Mouse (Mus musculus): ENCODE measurements at regions not wholly inside any gene's neighbourhood (a gene's known extent, or its start where the extent isn't known, plus 50 kb on each side); places are given as distances from the start of the nearest gene placed in this dataset.
A peak's percentile ranks its signal among the peaks of the same experiment; 100 is the strongest.

DNA sequence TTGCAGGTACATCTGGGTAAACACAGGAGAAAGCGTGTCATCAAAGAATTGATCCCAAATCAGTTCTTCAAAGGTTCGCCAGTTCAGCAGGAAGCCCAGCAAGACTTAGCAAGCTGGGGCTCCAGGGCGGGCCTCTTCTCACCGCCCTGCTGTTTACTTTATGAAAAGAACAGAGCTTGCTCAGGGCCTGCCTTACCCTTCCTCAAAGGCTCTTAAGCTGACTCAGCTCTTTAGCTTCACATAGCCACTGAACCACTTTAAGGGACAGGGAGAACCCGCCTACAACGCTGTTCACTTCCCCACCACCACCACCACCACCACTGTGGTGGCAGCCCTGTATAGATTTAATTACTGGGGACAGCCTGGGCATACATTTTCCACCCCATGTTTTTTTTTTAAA is 148.5 kb downstream of the Clic5 start:
- ATAC-seq (ENCODE audit: poor library complexity, severe bottlenecking), result no peak

DNA sequence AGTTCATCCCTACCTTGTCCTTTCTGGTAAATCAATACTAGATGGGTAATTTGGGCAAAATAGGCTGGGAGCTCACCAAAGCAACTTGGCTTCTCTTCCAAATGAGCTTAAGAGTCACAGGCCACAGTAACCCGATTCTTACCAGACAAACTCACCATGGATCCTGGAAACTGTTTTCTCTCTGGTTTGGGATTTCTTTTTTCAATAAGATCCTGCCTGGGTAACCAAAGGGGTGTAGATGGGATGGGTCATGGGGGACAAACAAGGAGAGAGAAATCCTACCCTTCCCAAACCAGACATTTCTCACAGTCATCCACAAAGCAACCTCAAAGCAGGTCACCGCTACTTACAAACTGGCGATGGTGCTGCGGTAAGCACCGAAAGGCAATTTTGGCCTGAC is 148.9 kb downstream of the Clic5 start:
- ATAC-seq (ENCODE audit: poor library complexity, severe bottlenecking), result no peak

DNA sequence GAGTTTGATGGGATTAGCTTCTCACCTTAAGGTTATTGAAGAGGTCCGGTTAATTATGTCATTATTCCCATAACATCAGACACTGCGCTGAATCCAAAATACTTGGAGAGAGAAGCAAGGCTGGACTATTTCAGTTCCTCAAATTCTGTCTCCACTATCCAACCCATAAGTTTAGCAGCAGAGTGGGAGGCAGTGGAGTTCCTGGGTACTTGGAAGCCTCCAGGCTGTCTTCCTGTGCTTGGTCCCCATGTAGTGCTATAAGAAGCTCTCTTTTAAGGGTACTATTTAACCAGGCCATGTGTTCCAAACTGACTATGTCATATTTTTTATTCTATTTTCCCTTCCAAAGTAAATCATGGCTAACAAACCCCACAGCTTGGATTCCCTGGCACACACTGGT is 156.2 kb downstream of the Clic5 start:
- no peak for ATAC-seq (ENCODE audit: poor library complexity, severe bottlenecking)

DNA sequence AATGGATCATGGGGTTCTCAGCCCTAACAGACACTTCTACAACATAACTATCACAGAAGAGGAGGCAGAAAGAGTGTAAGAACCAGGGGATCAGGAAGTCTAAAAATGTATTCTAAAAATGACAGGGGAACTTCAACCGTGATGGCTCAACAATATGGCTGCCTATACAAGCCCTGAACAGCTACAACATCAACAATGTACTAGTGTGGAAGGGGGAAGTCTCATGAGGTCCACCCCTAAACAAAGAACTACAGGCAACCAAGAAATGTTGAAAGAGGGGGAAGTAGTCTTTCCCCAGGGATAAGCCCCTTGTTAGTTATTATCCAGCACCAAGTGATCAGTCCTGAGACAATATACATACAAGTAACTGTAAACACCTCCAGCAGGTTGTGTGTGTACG is 157.0 kb downstream of the Clic5 start:
- ATAC-seq (ENCODE audit: poor library complexity, severe bottlenecking), result peak; percentile 66

DNA sequence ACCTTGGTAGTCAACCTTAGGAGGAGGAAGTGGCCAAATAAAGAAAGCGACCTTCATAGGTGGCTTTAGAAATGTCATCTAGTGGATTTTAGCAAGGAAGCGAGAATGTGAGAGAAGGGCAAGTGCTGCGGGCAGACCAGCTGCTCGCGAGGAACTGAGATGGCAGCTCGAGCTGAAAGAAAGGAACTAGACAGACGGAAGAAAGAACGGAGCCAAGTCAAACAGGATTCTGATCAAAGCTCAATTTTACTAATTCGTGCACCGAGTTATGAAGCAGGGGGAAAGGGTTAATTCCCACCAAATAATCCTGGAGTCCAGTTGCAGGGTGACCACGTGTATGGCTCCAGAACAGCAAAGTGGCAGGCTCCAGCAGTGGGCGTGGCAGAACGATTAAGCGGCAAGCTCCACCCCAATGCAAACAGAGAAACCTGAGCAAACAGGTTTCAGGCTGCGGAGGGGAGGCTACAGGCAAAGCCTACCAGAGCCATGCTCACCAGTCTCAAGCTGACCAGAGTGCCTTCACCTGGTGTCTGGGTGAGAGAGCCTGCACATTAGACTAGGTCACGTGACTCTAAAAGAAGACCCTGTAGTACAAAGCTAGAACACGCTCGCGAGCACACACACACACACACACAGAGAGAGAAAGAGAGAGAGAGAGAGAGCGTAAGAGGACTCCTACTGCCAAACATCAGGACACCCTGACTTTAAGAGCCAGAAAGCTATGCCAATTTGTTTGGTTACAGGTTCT is 162.0 kb downstream of the Clic5 start:
- ATAC-seq (ENCODE audit: poor library complexity, severe bottlenecking), result no peak

DNA sequence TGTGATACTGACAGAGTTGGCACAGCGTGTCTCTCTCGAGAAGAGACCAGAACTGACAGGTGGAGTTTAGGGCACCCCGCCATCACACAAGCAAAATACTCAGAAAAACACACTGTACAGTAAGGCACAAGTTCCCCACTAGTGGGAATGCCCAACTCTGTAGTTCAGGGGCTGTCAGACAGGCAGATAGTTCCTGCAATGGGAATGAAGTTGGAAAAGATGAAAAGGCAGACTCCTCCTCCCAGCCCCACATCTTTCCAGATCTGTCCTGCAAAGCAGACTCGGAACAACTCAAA is 162.5 kb downstream of the Clic5 start:
- no peak for ATAC-seq (ENCODE audit: poor library complexity, severe bottlenecking)

DNA sequence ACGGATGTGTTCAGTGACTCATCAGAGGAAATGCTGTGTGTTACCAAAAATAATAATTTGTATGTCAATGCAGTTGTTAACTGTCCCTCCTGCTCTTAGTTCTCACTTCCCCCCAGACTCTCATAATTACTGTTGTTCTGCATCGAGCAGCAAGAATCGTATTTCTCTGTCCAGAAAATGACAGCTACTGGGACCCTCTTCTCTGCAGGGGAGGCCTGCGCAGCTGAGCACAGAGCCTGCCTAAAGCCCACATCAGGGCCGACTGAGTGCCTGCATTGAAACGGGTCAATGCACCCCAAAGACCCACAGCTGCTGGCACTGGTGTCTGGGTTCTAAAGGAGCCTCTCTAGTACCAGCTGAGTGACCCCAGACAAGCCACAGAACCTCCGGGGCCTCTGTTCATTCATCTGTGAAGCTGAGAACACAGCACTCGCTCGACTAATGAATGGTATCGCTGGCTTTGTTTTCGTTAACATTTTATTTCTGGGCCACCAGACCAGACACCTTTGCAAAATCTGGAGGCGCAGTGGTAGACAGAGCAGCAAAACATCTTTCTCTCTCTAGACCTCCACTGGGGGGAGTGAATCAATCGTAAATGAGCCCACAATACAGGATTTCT is 163.2 kb downstream of the Clic5 start:
- ATAC-seq (ENCODE audit: poor library complexity, severe bottlenecking), result peak; percentile 41

DNA sequence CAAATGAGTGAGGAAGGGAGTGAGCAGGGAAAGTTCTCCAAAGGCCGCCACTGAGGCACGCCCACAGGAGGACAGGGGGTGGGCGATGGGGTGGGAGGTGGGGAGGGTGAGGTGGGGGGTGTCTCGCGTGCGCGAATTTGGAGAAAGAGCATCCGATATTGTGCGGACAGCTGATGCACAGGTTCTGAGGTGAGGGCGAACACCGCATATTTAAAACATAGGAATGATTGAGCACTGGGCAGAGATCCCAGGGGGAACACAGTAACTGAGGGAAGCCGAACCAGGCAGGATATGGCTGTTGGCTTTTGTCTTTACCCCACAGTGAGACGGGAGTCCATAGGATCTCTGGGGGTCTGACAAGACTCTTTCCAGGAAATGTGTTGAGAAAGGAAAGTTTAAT is 163.8 kb downstream of the Clic5 start:
- ATAC-seq (ENCODE audit: poor library complexity, severe bottlenecking), result no peak

DNA sequence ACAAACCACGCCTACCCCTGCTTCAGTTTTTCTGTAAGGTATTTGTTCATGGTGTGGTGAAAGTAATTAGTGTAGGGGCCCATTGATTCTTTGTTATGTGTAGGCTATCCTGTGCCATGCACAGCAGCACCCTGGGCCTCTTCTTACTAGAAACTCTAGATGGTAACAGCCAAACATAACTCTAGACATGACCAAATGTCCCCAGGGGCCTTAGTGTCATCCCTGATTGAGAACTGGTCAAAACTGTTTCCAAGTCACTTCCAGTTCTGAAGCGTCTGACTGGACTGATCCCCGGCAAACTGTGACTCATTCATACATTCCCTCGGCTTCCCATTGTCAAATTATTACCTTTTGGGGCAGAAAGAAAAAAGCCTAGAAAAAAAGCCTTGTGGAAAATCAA is 174.7 kb downstream of the Clic5 start:
- ATAC-seq (ENCODE audit: poor library complexity, severe bottlenecking), result no peak

DNA sequence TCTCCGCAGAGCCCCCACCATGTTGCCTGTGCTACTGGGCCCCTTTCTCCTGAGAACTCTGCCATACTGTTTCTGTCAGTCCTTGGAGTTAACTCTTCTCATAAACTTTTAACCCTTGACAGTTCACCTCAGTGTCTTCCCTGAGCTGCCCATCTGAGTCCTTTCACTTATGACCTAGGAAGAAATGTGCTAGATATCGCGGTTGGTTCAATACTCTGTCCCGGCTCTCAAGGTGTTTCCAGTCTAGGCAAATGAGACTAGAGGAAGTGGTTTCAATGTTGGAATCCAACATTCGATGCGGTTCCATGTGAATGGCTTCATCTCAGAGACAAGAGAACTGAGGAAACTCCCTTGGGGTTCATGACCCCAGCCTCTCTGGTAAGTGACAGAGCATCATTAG is 176.1 kb downstream of the Clic5 start:
- no peak for ATAC-seq (ENCODE audit: poor library complexity, severe bottlenecking)

DNA sequence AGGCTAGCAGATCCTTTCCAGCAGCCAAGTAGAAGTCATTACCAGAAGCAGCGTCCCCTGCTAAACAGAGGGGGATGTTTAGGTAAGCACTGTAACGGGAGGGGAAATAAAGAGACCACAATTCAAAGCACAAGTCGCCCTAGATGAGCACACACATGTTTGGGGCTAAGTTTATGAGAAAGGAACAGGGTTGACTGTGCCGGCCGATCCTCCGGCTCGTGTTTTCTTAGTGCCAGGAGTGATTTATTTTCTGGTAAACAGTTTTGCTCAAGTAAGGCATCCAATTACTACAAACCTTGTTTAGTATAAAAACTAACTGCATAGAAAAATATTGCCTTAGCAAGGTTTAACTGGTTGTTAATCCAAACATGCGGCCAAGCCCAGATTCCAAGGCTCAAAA is 178.1 kb downstream of the Clic5 start:
- no peak for ATAC-seq (ENCODE audit: poor library complexity, severe bottlenecking)

DNA sequence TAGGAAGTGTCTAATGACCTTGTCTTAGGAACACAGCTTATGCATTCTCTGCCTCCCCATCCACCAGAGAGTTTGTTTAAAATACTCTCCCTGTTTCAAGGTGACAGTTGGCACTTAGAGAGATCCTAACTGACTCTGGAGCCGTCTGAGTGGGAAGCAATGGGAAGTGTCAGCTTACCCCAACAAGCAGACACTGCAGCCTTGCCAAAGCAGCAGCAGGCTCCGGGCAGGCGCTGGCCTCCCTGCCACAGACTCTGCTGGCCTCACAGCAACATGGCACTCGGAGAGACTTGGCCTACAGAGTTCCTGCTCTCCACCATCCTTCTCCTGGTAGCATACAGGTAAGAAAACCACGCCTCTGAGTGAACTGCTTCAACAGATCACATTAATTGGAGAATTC is 179.2 kb downstream of the Clic5 start:
- ATAC-seq (ENCODE audit: poor library complexity, severe bottlenecking), result no peak

DNA sequence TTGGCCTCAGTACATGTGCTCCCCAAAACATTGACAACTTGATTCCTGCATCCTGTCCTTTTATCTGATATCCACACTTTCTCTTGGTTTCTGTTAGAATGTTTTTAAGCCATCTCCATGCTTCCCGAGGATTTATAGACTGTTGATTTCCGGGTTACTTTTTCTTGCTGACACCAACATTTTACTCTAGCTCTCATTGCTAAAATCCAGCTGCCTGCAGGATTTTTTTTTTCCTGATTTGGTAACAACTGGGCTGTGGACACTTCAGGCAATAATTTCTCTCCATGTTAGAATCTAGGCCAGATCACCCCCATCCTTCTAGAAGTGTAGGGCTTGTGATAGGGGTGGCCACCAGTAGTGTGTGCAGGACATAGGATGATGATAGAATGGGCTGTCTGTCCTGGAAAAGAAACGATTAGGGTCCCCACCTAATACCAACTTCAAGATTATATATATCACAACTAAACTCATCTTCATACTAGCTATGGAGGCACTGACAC is 182.6 kb downstream of the Clic5 start:
- no peak for ATAC-seq (ENCODE audit: poor library complexity, severe bottlenecking)

DNA sequence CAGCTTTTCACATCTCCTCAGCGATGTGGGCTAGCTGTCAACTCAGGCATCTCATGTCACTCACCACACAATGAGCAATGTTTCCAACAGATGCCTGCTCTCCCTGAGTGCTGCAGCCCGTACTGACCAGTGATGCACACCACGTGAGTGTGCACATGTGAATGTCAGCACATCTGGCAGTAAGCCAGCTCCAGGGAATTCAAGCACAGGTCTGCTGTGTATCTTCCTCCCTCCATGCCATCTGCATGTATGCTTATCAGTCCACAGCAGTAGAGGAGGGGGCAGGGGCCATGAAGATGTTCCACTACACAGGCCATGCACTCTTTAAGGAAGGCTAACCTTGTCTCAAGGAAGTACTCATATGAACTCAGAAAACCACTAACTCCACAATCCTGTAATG is 183.2 kb downstream of the Clic5 start:
- ATAC-seq (ENCODE audit: poor library complexity, severe bottlenecking), result no peak

DNA sequence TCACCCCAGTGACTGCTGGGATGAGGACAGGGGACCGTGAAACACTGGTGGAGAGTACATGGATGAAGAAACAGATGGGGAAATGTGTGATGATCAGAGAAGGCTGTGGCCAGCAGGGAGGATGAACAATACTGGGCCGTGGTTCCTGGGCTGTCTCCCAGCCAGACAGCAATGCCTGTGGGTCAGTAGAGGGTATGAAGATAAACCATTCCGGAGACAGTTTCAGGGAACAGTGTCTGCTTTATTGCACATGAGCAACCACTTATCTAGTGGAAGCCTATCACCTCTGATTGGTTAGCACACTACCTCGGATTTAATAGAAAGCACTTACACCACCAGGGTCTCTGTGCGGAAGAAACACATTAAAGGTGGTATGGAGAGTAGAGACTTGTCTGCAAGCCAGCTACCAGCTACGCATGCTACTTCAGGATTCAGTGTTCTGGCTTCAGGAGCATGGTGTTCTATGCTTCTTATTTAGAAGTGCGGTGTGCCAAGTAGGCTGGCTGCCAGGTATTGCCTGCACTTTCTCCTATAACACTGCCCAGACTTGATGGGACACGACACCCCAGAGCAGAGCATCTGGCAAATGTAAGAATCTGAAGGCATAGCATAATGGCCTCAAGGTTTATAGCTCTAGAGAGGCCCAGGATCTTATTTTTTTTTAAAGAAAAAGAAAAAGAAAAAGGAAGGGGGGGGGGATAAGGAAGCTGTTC is 185.5 kb downstream of the Clic5 start:
- no peak for ATAC-seq (ENCODE audit: poor library complexity, severe bottlenecking)

DNA sequence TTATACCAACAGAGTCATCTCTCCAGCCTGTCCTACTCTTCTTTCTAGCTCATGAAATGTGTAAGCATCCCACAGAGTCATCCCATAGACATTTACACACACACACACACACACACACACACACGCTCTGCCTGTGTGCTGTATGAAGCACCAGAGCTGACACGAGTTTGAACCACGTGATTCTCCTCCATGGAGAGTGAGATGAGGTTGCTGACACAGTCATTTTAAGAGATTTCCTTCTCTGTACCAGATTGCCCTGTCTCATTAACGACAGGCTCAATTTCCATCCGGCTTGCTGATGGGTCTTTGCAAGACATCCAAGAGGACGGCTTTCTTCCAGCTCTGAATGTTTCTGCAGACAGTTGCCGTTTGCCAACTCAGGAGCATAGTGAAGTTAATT is 190.0 kb downstream of the Clic5 start:
- no peak for ATAC-seq (ENCODE audit: poor library complexity, severe bottlenecking)

DNA sequence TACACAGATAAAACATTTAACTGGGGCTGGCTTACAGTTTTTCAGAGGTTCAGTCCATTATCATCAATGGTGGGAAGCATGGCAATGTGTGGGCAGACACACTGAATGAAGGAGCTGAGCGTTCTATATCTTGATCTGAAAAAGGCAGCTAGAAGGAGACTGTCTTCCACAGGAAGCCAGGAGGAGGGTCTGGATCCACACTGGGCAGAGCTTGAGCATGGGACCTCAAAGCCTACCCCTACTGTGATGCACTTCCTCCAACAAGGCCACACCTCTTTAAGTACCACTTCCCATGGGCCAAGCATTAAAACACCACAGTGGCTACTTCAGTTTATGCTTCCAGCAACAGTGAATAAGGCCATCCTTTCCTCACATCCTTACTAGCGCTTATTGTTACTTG is 200.5 kb downstream of the Clic5 start:
- no peak for ATAC-seq (ENCODE audit: poor library complexity, severe bottlenecking)

DNA sequence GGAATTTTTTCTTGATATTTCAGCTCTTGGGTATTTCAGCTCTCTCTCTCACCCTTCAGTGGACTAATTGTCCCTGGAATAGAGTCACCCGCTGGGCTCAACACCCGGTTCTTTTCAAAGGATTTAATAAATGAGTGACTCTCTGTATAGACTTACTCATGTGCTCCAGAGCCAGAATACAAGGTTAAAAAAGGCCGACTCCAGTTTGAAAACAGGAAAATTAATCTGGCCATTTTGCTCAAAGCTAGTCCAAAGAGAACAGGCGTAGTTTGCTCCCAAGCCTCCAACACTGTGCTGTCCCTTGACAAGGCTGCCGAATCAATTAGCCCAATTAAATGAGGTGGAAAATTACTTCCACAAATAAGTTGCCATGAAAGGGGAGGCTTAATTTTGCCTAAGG is 209.4 kb downstream of the Clic5 start:
- ATAC-seq (ENCODE audit: poor library complexity, severe bottlenecking), result no peak

DNA sequence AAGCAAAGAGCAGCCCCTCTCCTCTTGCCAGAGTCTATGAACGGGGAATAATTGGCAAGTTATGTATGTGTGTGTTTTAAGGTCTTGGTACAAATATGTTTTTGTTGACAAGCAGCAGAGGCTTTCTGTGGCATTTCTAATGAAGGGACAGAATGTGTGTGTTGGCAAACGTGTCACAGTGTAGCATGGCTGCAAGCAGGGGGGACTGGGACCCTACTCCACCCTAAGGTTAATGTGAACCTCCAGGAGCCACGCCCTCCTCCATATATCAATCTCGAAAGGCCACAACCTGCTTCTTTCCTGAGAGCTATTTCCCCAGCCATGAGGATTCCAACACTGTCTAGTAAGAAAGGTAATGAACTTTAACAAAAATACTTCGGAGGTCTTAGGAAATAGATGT is 209.8 kb downstream of the Clic5 start:
- no peak for ATAC-seq (ENCODE audit: poor library complexity, severe bottlenecking)

DNA sequence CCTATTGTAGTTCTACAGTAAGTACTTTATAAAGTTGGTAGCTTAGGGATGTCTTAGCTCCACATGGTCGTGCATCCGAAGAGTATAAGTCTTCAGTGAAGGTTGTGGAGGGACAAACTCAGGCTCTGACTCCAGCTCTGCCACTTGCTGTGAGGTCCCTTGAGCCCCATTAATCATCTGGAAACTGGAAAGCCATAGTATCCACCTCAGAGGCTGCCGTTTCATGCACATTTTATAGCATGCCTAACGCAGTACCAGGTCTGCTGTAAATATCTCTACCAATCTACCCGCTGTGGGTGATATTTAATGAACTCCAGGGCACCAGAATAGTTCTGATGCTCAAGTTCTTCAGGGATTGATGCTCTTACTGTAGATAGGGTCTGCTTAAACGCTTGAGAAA is 216.5 kb downstream of the Clic5 start:
- ATAC-seq (ENCODE audit: poor library complexity, severe bottlenecking), result no peak

DNA sequence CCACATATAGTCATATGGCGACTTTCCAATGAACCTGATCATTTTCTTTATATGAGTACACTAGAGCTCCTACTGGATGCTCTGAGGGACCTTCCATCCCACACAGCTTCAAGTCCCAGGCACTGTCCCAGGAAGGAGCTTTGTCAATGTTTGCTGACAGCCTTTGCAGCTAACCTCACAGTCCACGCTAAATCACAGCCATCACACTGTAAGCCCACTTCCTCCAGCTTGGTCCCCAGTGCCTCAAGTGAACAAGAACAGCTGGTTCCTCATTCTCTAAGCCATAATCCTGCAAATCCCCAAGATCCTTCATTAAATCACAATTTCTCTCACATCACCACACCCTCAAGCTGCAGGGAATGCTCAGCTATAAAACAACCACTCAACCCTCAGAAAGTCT is 222.6 kb downstream of the Clic5 start:
- no peak for ATAC-seq (ENCODE audit: poor library complexity, severe bottlenecking)

DNA sequence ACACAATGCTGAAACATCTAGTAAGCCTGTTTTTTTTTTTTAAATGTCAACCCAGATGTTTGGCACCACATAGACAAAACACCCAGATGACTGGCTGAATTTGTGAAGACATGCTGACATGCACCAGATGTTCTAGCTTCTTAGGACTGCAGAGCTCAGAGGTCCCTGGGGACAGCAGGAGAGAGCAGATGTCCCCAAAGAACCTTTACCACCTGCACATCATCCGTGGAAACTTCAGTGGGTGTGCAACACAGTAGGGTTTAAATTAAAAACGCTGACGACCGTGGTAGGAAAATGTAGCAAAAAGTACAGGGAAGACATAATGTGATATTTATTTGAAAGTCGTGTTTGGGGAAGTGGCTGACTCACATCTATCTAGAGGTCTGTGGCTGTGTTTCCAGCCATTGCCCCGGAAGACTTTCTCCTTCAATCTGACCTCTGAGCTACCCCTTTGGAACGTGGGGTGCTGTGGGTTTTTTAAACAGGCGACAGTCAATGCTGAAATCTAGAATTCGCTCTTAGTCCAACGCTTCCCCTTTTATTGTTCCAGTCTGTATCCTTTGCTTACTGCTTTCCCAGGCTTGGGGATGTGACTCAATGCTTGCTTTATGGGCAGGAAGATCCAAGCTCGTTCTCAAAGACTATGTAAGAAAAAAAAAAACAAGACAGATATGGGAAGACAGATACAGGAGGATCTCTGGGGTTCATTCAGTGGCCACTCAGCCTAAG is 230.5 kb downstream of the Clic5 start:
- peak; percentile 24; the same call in 1 of the 2 replicates for ATAC-seq (ENCODE audit: poor library complexity, severe bottlenecking)
